Mouse (Mus musculus): ENCODE measurements at regions not wholly inside any gene's neighbourhood (a gene's known extent, or its start where the extent isn't known, plus 50 kb on each side); places are given as distances from the start of the nearest gene placed in this dataset.

DNA sequence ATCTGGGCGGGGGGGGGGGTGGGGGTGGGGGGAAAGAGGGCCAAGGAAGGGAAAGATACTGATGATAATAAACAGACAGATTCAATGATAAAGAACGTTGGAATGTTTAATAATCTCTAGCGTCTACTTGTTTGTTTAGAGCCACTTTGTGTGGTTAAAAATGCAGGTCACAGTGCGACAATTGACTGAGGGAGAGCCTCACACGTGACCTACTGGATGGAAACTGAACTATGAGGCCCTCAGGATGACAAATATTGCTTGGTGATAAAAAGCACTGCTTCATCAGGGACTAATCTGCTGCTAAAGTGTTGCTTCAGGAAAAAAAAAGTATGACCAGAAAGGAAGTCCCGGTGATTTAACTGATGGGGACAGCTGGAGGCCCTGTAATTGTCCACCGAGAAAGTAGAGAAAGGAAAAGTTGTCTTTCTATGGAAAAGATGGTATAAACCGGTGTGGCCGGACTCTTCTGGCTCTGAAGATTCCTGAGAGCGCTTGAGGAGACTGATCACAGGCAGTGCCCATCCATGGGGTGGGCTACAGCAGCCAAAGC is 269.3 kb downstream of the Foxo1 start:
- no peak for ATAC-seq (replicated peaks; ENCODE audit: low FRiP score, low TSS enrichment, poor library complexity, severe bottlenecking)

- no peak for ATAC-seq (replicated peaks; ENCODE audit: low FRiP score, low TSS enrichment, poor library complexity, severe bottlenecking)
Observed at GRCm38 (mm10) chr3:52535411-52536021, 267.4 kb downstream of the Foxo1 start.

GRCm38 (mm10) chr3:52534118-52534517 is 266.0 kb downstream of the Foxo1 start:
- ATAC-seq (replicated peaks; ENCODE audit: low FRiP score, low TSS enrichment, poor library complexity, severe bottlenecking): no peak

- no peak for ATAC-seq (replicated peaks; ENCODE audit: low FRiP score, low TSS enrichment, poor library complexity, severe bottlenecking)
Observed at GRCm38 (mm10) chr3:52531686-52532351, 263.7 kb downstream of the Foxo1 start.

DNA sequence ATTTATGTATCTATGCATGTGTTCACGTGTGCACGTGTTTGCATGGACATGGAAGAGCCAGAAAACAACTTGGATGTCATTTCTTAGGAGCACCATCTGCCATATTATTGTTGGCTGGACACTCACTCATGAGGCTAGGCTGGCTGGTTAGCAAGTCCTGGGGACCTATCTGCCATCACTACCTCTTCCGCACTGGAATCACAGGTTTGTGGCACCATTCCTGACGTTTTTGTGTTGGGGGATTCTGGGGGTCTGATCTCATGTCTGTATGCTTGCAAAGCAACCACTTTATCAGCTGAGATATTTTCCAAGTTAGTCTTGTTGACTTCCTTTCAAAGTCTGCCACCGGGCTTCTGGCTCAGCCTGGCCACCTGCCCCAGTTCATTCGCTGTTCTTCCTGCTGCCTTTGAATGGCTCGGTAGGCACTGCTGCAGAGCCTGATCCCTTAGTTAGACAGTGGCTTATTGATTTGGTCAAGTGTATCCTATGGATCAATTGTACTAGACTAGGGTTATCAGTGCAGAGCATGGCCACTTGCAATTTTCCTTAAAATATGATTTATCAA is 262.4 kb downstream of the Foxo1 start:
- ATAC-seq (replicated peaks; ENCODE audit: low FRiP score, low TSS enrichment, poor library complexity, severe bottlenecking): no peak

- no peak for ATAC-seq (replicated peaks; ENCODE audit: low FRiP score, low TSS enrichment, poor library complexity, severe bottlenecking)
Observed at GRCm38 (mm10) chr3:52529136-52529535, 261.0 kb downstream of the Foxo1 start.

DNA sequence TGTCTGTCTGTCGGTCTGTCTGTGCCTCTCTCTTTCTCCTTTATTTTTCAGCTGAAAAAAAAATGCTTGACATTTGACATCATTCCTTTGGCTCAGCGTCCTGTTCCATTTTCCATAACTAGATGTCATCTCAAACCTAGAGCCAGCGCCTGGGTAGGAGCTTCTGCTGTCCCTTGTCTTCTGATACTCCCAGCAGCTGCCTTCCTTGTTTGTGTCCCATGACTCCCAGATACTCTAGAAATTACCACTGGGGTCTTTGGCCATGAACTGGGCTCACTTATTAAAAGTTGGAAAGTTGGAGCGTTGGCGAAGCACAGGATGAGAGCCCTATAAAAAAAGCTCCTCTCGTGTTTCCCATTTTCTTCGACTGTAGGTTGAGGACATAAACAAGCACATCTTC is 260.4 kb downstream of the Foxo1 start:
- ATAC-seq (replicated peaks; ENCODE audit: low FRiP score, low TSS enrichment, poor library complexity, severe bottlenecking): no peak

DNA sequence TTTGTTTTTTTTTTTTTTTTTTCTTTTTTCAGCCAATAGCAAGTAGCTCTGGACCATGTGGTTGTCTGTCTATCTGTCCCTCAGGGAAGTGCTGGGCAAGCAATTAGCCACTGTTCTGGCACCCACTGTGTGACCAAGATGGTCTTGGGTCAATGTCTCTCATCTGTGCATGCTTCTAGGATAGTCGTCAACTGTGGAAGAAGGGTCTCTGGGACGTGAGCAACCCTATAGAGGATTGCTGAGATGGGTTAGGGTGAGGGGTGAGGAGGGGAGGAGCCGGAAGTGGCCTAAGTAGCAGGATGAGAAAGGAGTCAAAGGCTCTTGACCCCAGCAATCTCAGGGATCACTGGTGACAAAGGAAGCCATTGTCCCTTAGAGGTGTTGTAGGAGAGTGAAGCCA is 259.6 kb downstream of the Foxo1 start:
- ATAC-seq (replicated peaks; ENCODE audit: low FRiP score, low TSS enrichment, poor library complexity, severe bottlenecking): no peak

DNA sequence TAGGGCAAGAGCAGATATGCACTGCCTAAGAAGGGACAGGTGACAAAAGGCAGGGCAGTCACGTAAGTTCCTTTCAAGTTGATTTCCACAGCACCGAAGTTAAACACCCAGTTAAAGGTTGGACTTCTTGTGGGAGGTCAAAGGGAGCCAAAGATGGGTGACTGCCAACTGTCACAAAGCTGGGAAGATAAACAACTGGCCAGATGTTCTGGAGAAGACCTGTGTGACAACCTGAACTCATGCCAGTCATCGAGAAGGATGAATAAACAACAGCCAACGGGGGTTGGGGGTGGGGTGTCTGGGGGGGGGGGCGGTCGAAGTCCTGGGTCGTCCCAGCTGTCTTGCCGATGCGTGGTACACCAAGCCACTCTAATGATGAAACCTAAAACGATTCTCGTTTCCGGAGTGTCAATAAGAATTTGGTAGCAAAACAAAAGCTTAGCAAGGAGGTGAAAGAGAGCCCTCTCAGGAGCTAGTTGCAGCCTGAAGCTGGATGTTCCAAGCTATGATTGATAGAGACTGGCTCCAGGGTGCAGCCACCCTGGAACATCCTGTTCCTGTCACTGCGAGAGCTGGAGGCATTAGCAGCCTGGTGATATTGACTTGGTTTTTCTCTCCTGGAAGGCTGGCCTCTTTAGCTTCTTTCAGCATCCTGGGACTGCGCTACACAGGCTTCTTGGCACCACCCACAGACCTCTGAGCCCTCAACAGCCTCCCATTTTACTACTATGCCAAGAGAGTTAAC is 259.0 kb downstream of the Foxo1 start:
- ATAC-seq (replicated peaks; ENCODE audit: low FRiP score, low TSS enrichment, poor library complexity, severe bottlenecking): no peak

DNA sequence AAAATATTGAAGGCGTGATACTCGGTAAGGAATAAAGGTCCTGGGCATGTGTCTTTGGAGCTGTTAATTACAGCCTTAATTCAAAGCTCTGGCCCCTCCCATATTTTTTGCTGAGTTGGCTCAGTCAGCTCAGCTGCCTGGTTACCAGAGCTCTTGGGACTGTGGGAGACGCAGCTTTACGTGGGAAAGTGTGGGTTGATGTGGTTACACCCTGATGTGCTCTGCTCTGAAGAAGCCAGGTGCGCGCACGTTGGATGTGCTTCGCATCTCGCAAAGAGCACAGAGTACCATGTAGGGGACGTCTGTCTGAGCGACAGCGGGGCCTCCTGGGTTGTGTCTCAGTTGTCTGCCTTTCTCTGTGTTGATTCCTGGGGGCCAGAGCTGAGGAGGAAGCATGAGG is 254.8 kb downstream of the Foxo1 start:
- ATAC-seq (replicated peaks; ENCODE audit: low FRiP score, low TSS enrichment, poor library complexity, severe bottlenecking): no peak

GRCm38 (mm10) chr3:52520609-52520947 is 252.4 kb downstream of the Foxo1 start:
- no peak for ATAC-seq (replicated peaks; ENCODE audit: low FRiP score, low TSS enrichment, poor library complexity, severe bottlenecking)

DNA sequence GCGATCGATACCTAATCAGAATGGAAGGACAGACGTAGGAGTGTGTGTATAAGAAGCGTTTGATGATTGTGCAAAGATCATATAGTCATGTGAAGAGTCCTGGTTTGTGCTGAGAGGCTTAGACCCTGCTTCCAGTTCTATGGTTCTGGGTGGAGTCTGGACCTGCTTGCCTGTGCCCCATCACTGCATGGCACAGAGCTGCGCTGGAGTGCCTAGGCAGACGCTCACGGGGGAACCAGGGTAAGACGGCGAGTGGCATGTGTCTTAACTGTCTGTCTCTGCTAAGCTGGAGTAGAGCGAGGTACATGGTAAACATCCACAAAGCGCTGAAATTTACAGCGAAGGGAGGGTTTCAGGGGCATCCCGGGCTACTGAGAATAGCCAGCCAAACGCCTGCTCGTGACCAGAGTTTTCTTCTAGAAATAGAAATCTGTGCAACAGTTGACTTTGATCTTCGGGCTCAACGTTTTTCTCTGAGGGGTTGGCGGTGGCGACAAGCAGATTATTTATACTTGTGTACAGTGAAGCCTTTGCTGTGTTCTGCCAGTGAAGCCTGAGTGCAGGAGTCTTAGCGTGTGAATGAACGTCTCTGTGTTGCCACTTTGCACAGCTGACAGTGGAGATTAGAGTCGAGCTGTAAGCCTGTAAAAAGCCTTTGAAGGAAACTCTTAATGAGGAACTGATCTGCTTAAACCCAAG is 251.9 kb downstream of the Foxo1 start:
- ATAC-seq (replicated peaks; ENCODE audit: low FRiP score, low TSS enrichment, poor library complexity, severe bottlenecking): no peak

- no peak for ATAC-seq (replicated peaks; ENCODE audit: low FRiP score, low TSS enrichment, poor library complexity, severe bottlenecking)
Observed at GRCm38 (mm10) chr3:52517808-52518207, 249.7 kb downstream of the Foxo1 start.

DNA sequence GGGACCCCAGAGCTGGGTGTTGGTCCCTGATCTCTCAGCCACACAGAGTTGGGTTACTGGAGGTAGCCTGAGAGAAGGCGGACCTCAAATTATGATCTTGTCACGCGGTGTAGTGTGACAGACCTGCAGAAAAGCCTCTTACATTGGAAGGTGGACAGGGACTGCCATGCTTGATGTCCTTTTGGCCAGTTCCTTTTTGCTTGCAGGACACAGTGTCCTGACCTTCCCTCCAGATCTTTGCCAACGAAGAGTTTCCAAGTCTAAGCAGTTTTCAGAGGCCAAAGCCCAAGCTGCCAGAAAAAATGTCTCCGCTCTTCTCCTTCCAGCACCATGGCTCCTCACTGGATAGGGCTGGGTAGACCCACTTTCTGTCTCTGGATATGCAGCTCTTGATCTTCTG is 248.6 kb downstream of the Foxo1 start:
- no peak for ATAC-seq (replicated peaks; ENCODE audit: low FRiP score, low TSS enrichment, poor library complexity, severe bottlenecking)

DNA sequence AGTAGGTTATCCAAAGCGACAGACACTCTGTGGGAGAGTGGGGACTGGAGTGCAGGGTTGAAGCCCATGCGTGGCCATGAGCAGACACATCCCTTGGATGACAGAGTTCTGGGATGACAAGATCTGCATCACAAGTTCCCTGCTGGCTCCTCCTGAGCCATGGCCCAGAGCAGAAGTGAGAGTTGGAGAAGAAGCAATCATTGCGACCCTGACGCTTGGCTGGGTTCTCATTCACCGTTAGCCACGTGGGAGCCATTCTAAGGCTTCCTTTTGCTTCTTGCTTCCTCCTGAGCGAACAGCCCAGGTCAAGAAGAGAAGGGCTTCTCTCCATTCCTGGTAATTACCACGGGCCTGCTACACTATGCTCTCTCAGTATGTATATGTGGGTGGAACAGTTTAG is 244.6 kb downstream of the Foxo1 start:
- no peak for ATAC-seq (replicated peaks; ENCODE audit: low FRiP score, low TSS enrichment, poor library complexity, severe bottlenecking)

DNA sequence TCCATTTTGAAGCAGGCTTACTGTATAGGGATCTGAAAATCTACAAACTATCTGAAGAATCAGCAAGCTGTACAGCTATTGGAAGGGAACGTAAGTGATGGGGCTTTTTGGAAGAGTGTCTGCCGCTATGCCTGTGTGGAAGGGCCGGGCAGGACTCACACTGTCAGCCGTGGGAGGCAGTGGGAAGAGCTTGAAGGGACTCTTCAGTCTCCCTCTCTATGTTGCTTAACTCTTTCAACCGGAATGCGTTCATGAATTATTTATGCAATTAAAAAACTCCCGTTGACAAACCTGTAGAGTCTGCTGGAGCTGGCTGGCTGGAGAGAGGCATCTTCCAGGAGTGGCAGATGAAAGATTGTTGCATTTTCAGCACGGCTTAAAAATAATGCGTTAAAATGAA is 243.4 kb downstream of the Foxo1 start:
- no peak for ATAC-seq (replicated peaks; ENCODE audit: low FRiP score, low TSS enrichment, poor library complexity, severe bottlenecking)

- no peak for ATAC-seq (replicated peaks; ENCODE audit: low FRiP score, low TSS enrichment, poor library complexity, severe bottlenecking)
Observed at GRCm38 (mm10) chr3:52510831-52511230, 242.7 kb downstream of the Foxo1 start.

DNA sequence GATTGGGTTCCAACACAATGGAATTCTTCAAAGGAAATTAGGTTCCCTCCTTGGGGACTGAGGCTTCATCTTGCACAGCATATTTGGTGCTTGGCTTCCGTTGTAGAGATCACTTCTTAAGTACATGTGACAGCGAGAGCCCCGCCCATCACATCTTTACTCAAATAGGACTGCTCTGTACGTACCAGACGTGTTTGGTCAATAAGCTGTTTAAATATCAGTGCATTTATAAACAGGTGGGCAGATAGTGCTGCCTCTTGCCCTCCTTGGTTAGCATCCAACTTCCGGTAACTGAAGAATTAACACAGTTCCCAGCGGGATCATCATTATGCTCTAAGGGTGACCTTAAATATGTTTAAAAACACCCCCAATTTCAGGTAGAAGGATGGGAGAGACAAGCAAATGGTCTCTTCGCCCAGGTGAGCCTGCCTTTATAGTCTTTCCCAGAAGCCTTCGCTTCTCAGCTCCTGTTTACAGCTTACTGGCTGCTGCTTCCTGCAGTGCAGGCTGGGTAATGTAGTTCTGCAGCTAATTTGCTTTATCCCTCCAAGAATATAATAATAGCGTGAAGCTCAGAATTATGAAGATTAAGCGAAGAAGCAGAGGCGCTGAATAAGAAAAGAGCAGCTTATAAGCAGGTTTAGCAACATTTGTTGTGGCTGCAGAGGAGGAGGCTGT is 242.1 kb downstream of the Foxo1 start:
- no peak for ATAC-seq (replicated peaks; ENCODE audit: low FRiP score, low TSS enrichment, poor library complexity, severe bottlenecking)

GRCm38 (mm10) chr3:52503925-52504324 is 235.8 kb downstream of the Foxo1 start:
- no peak for ATAC-seq (replicated peaks; ENCODE audit: low FRiP score, low TSS enrichment, poor library complexity, severe bottlenecking)
